Mouse (Mus musculus) heart, postnatal 0 days (tissue): Measurements from ENCODE around the gene Grb7. TPM values are rescaled to one million over a fixed set of nuclear protein-coding genes. Genes with fewer than 3 reads are reported as not detected.

Source experiments
- ATAC-seq: fragments of 200-750 bp; cut with Nextera tagmentation; 2 replicates; pipeline ENCODE4 v1.8.0; 2017; ENCODE audit warnings: low read depth, moderate number of reproducible peaks, moderate library complexity; ENCODE audit not compliant: insufficient read depth
- DNase-seq: peaks from one replicate; pipeline ENCODE4 v3.0.0-alpha.2; 2016; ENCODE audit warnings: low spot score
- H3K27ac ChIP-seq: fragments of 300-500 bp; sonication (generic); 2 replicates; pipeline ENCODE4 v1.5.1; 2014; ENCODE audit warnings: low read depth, mild to moderate bottlenecking
- H3K27me3 ChIP-seq: fragments of 300-500 bp; sonication (generic); 2 replicates; pipeline ENCODE4 v1.6.1; 2014; ENCODE audit warnings: low read length, mixed read lengths; ENCODE audit not compliant: control insufficient read depth, insufficient read depth
- H3K36me3 ChIP-seq: fragments of 300-500 bp; sonication (generic); replicated peaks from 2 replicates; pipeline ENCODE4 v1.6.1; 2014; ENCODE audit warnings: low read length, mixed read lengths; ENCODE audit not compliant: control insufficient read depth, insufficient read depth
- H3K4me1 ChIP-seq: fragments of 300-500 bp; sonication (generic); 2 replicates; pipeline ENCODE4 v1.6.1; 2014; ENCODE audit warnings: antibody characterized with exemption; ENCODE audit not compliant: control insufficient read depth, insufficient read depth
- H3K4me2 ChIP-seq: fragments of 300-500 bp; sonication (generic); 2 replicates; pipeline ENCODE4 v1.6.1; 2014; ENCODE audit warnings: low read depth, mild to moderate bottlenecking, low read length, moderate library complexity
- H3K4me3 ChIP-seq: fragments of 300-500 bp; sonication (generic); 2 replicates; pipeline ENCODE4 v1.5.1; 2014; ENCODE audit warnings: low read depth, low read length
- H3K9ac ChIP-seq: fragments of 300-500 bp; sonication (generic); replicated peaks from 2 replicates; pipeline ENCODE4 v1.6.1; 2014; ENCODE audit warnings: low read depth, low read length, mixed read lengths
- H3K9me3 ChIP-seq: fragments of 300-500 bp; sonication (generic); replicated peaks from 2 replicates; pipeline ENCODE4 v1.6.1; 2016; ENCODE audit warnings: low read length; ENCODE audit not compliant: control insufficient read depth
- CTCF ChIP-seq: IDR thresholded peaks from 2 replicates; pipeline ENCODE4 v1.5.1; 2016; ENCODE audit warnings: antibody characterized with exemption, control low read depth, low read depth
- EP300 ChIP-seq: IDR thresholded peaks from 2 replicates; pipeline ENCODE4 v1.6.1; 2016; ENCODE audit warnings: antibody characterized with exemption, low read depth
- WGBS: fragments of 180-500 bp; shearing (Covaris S2); extraction: QIAGEN DNeasy Blood & Tissue Kit; methylation state at CpG from one replicate; pipeline ENCODE4 v1.1.7; 2014; 5-methylcytosine and 5-hydroxymethylcytosine counted together
- polyA plus RNA-seq: library from polyadenylated mRNA; unstranded; fragments of >200 nt; fragmentation: Nextera tagmentation; extraction: Ambion mirVana; gene quantifications from 2 replicates; pipeline ENCODE4 v1.2.1, GENCODE M21; 2015
- total RNA-seq: library from RNA; depleted of rRNA; stranded (reverse); fragments of >200 nt; gene quantifications from 2 replicates; pipeline ENCODE4 v1.2.3, GENCODE M21; 2014; ENCODE audit warnings: low replicate concordance; rRNA removed

Grb7 gene
- total RNA-seq (0.92 and 0.93 TPM in 2 replicates), polyA plus RNA-seq (0.15 and 0.23 TPM in 2 replicates)

DNA sequence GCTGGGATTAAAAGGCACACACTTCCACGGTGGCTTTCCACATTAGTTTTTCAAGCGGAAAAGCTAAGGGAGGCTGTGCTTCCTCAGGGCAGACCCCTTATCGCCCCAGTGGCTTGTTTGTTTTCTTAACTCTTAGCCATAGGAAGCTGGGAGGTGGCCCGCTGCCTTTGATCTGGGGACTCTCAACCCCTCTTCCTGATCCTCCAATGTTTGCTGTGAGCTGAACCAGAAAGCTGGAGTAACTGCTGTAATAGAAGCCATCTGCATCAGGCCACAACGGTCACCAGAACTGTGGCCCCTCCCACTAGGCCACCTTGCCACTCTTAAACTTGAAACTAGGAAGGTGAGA is at the start of gene Grb7:
TSS of gene Grb7 (plus strand) at position 182 of the 349 bp plus-strand sequence.
- DNase-seq, result no peak
- WGBS, result 41% methylated on average over 5 of the region's 5 CpGs
- no peak for ATAC-seq
- Histone ChIP-seq H3K4me3 (0 out of 2 replicates have a peak within 1 kb of the TSS, but pooled peaks have one; percentile 10), H3K9ac (no peak within 1 kb of the TSS), H3K4me1 (peaks cover 6% of the 10 kb centered on the region; the same call in 1 of the 2 replicates), H3K9me3 (no peaks in the 10 kb centered on the region), H3K27me3 (peaks cover 15% of the 10 kb centered on the region), H3K36me3 (no peaks in the 10 kb centered on the region), H3K27ac (no peak within 1 kb of the TSS), H3K4me2 (peak within 1 kb of the TSS; percentile 49)
- TF ChIP-seq EP300, result no peak
- no peak for TF ChIP-seq CTCF

DNA sequence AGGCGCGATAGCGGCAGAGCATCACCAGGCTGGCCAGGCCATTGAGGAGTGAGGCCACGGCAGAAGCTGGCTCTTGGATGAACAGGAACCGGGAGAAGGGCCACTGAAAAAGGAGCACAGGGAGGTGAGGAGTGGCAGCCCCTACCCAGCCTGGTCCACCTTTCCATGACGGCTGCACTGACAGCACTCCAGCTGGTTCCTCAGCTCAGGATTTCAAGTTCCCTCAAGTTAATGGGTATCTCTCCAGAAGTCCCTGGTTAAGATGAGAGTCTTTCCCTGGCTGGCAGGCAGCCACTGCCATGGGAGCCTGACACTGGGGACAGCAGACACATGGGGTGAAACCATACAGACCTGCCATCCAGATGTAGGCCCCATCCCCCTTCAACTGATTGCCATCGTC is 48.2 kb upstream of the Grb7 start:
- Histone ChIP-seq H3K27ac (no peak overlapping the region), H3K27me3 (no peaks in the 10 kb centered on the region), H3K9me3 (no peaks in the 10 kb centered on the region), H3K9ac (no peak overlapping the region), H3K4me2 (no peak overlapping the region), H3K36me3 (0 out of 2 replicates have a peak, but pooled peaks cover 9% of the 10 kb centered on the region), H3K4me1 (peaks cover 34% of the 10 kb centered on the region), H3K4me3 (no peak overlapping the region)
- DNase-seq, result no peak
- 86% methylated on average over 7 of the region's 7 CpGs for WGBS
- ATAC-seq, result no peak
- TF ChIP-seq EP300 (no peak), CTCF (no peak)

- under 1% methylated on average over 40 of the region's 40 CpGs for WGBS
- Histone ChIP-seq H3K27ac (peak within 1 kb of the TSS; percentile 93), H3K4me3 (peak within 1 kb of the TSS; percentile 65), H3K36me3 (0 out of 2 replicates have a peak, but pooled peaks cover 9% of the 10 kb centered on the region), H3K4me2 (peak within 1 kb of the TSS; percentile 72), H3K9me3 (no peaks in the 10 kb centered on the region), H3K4me1 (peaks cover 13% of the 10 kb centered on the region), H3K27me3 (no peaks in the 10 kb centered on the region), H3K9ac (peak within 1 kb of the TSS; percentile 63)
- peak; percentile 84 for ATAC-seq
- peak; percentile 85 for DNase-seq
- TF ChIP-seq CTCF, result no peak
- no peak for TF ChIP-seq EP300
Observed at GRCm38 (mm10) chr11:98400161-98400726, 46.0 kb upstream of the Grb7 start, which contains the start of gene Pgap3. Gene Pgap3 (minus strand): TSS chr11:98400490.

DNA sequence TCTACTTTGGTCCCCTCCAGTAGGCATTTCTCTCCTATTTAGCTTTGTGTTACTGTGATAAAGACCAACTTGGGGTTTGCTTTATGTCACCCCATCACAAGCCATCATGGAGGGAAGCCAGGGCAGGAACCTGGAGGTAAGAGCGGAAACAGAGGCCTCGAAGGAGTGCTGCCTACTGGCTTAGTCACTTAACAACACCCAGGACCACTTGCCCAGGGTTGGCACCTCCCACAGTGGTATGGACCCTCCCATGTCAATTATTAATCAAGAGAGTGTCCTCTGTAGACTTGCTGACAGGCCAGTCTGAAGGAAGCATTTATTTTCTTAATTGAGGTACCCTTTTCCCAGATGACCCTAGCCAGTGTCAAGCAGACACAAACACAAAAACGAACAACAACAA is 45.4 kb upstream of the Grb7 start:
- H3K36me3 ChIP-seq, result 0 out of 2 replicates have a peak, but pooled peaks cover 9% of the 10 kb centered on the region
- peak overlapping the region; percentile 63 for H3K9ac ChIP-seq
- DNase-seq (no peak), ATAC-seq (no peak)
- WGBS, result 55% methylated on average over 3 of the region's 3 CpGs
- H3K4me2 ChIP-seq, result peak overlapping the region; percentile 72
- peak overlapping the region; percentile 93 for H3K27ac ChIP-seq
- TF ChIP-seq EP300 (no peak), CTCF (no peak)
- H3K27me3 ChIP-seq, result no peaks in the 10 kb centered on the region
- peak overlapping the region; percentile 65 for H3K4me3 ChIP-seq
- peaks cover 11% of the 10 kb centered on the region for H3K4me1 ChIP-seq
- H3K9me3 ChIP-seq, result no peaks in the 10 kb centered on the region

DNA sequence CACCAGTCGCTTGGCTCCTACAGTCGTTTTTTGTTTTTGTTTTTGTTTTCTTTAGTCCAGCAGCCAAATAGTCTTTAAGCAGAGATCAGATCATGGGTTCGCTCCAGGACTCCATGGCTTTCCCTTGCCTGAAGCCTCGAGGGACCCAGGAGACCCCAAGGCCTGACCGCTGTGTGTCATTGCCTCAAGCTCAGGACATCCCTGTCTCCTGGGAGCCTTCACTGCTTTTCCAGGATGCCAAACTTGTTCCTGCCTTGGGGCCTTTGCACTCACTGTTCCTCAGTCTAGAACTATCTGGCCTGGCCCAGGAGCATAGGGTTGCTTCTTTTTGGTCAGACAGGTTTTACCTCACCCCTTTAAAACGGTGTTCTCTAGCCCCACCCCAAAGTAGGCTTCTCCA is 39.6 kb upstream of the Grb7 start:
- Histone ChIP-seq H3K27ac (no peak overlapping the region), H3K9me3 (no peaks in the 10 kb centered on the region), H3K27me3 (no peaks in the 10 kb centered on the region), H3K4me2 (no peak overlapping the region), H3K36me3 (no peaks in the 10 kb centered on the region), H3K9ac (no peak overlapping the region), H3K4me1 (peaks cover 14% of the 10 kb centered on the region; the same call in 1 of the 2 replicates), H3K4me3 (no peak overlapping the region)
- WGBS, result 66% methylated on average over 6 of the region's 6 CpGs
- ATAC-seq, result no peak
- TF ChIP-seq CTCF (no peak), EP300 (no peak)
- DNase-seq, result no peak

DNA sequence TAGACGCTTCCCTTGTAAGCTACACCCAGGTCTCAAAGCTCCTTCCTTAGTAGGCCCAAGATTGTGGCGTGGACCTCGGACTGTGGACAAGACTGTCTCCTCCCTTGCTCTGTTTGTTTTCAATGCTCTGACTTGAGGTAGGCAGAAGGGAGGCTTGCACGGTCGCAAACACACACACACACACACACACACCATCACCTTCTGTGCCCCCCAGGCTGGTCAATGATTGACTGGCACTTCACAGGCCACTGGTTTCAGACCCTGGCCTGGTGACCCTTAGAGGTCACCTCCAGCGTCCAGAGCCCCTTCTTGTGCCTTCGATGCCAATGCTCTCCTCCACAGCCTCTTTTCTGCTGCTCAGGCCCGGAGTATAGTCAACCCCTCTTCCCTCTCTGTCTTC is 37.3 kb upstream of the Grb7 start:
- H3K9me3 ChIP-seq, result no peaks in the 10 kb centered on the region
- H3K4me2 ChIP-seq, result peak overlapping the region; percentile 31; the same call in 1 of the 2 replicates
- no peaks in the 10 kb centered on the region for H3K27me3 ChIP-seq
- 0 out of 2 replicates have a peak overlapping the region, but pooled peaks have one; percentile 15 for H3K9ac ChIP-seq
- H3K4me3 ChIP-seq, result 0 out of 2 replicates have a peak overlapping the region, but pooled peaks have one; percentile 1
- H3K36me3 ChIP-seq, result no peaks in the 10 kb centered on the region
- H3K27ac ChIP-seq, result peak overlapping the region; percentile 1; the same call in 1 of the 2 replicates
- no peak for ATAC-seq
- 63% methylated on average over 8 of the region's 8 CpGs for WGBS
- DNase-seq, result no peak
- peaks cover 24% of the 10 kb centered on the region for H3K4me1 ChIP-seq
- no peak for TF ChIP-seq CTCF
- no peak for TF ChIP-seq EP300
